Mouse (Mus musculus) lung, embryonic 15.5 days (tissue): Measurements from ENCODE around the gene Ankrd54. TPM values are rescaled to one million over a fixed set of nuclear protein-coding genes. Genes with fewer than 3 reads are reported as not detected.
A peak's percentile ranks its signal among the peaks of the same experiment; 100 is the strongest.

Experiments used
- ATAC-seq: fragments of 200-750 bp; cut with Nextera tagmentation; 2 replicates; pipeline ENCODE4 v1.8.0; 2017; ENCODE audit warnings: moderate number of reproducible peaks, borderline replicate concordance; ENCODE audit not compliant: low FRiP score, low TSS enrichment; ENCODE audit errors: extremely low read depth
- H3K27ac ChIP-seq: fragments of 300-500 bp; sonication (generic); 2 replicates; pipeline ENCODE4 v1.5.1; 2015; ENCODE audit warnings: moderate library complexity, mild to moderate bottlenecking, inconsistent platforms
- H3K27me3 ChIP-seq: fragments of 300-500 bp; sonication (generic); 2 replicates; pipeline ENCODE4 v1.6.1; 2015; ENCODE audit warnings: inconsistent platforms
- H3K36me3 ChIP-seq: fragments of 300-500 bp; sonication (generic); 2 replicates; pipeline ENCODE4 v1.6.1; 2015; ENCODE audit warnings: inconsistent platforms
- H3K4me1 ChIP-seq: fragments of 300-500 bp; sonication (generic); 2 replicates; pipeline ENCODE4 v1.6.1; 2015; ENCODE audit warnings: inconsistent platforms
- H3K4me2 ChIP-seq: fragments of 300-500 bp; sonication (generic); 2 replicates; pipeline ENCODE4 v1.6.1; 2015; ENCODE audit warnings: inconsistent platforms, mild to moderate bottlenecking, moderate library complexity
- H3K4me3 ChIP-seq: fragments of 300-500 bp; sonication (generic); 2 replicates; pipeline ENCODE4 v1.5.1; 2015; ENCODE audit warnings: mild to moderate bottlenecking, inconsistent platforms
- H3K9ac ChIP-seq: fragments of 300-500 bp; sonication (generic); 2 replicates; pipeline ENCODE4 v1.6.1; 2015; ENCODE audit warnings: inconsistent platforms
- H3K9me3 ChIP-seq: fragments of 300-500 bp; sonication (generic); 2 replicates; pipeline ENCODE4 v1.6.1; 2016; ENCODE audit warnings: inconsistent platforms
- WGBS: fragments of 180-500 bp; shearing (Covaris S2); methylation state at CpG from one replicate; pipeline ENCODE4 v1.1.7; 2015; 5-methylcytosine and 5-hydroxymethylcytosine counted together
- polyA plus RNA-seq: library from polyadenylated mRNA; unstranded; fragments of >200 nt; fragmentation: Nextera tagmentation; extraction: Ambion mirVana; gene quantifications from 2 replicates; pipeline ENCODE4 v1.2.1, GENCODE M21; 2015

Gene Ankrd54
- polyA plus RNA-seq = 57.0 and 61.0 TPM in 2 replicates

DNA sequence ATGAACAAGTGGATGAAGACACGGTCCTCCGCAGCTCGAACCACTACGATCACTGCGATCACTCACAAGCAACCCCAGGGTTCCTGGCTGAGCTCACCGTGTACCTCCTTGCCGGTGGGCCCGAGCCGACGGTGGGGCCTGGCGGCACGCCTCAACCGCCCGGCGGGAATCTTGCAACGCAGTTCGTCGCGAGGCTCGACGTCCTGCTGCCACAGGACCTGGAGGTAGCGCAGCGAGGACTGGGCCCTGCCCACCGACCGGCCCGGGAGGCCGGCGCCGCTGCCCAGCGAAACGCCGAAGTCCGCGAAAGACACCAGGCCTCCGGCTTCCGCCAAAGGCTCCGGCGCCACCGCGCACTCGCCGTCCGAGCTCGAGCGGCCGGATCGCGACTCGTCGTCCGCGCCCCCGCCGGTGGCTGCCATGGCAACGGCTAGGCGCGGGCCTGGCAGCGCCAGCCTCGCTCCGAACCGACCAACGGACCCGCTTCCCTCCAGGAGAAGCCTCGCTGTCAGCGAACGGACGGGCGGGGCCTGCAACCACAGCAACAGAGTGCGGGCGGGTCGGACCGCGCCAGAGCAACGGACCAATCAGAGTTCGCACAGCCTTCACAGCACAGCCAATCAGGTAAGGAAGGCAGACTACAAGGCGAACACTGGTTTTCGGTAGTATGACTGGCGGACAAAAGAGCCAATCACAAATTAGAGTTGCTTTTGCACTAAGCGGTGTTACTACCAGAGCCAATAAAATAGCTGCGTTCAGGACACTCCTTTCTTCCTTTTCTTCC is at the start of gene Ankrd54:
Gene Ankrd54 (minus strand): TSS at position 518 of the 784 bp plus-strand sequence.
- peak; percentile 98 for ATAC-seq
- H3K27me3 ChIP-seq = no peaks in the 10 kb centered on the region
- peak within 1 kb of the TSS; percentile 79 for H3K27ac ChIP-seq
- H3K9me3 ChIP-seq = no peaks in the 10 kb centered on the region
- under 1% methylated on average over 80 of the region's 80 CpGs for WGBS
- peaks cover 33% of the 10 kb centered on the region for H3K36me3 ChIP-seq
- H3K4me1 ChIP-seq = peaks cover 23% of the 10 kb centered on the region
- H3K4me2 ChIP-seq = peak within 1 kb of the TSS; percentile 74
- peak within 1 kb of the TSS; percentile 74 for H3K9ac ChIP-seq
- peak within 1 kb of the TSS; percentile 83 for H3K4me3 ChIP-seq

- Histone ChIP-seq H3K36me3 (peaks cover 17% of the 10 kb centered on the region), H3K4me3 (no peak overlapping the region), H3K27me3 (no peaks in the 10 kb centered on the region), H3K4me1 (peaks cover 32% of the 10 kb centered on the region), H3K27ac (no peak overlapping the region), H3K4me2 (no peak overlapping the region), H3K9me3 (no peaks in the 10 kb centered on the region), H3K9ac (no peak overlapping the region)
- no peak for ATAC-seq
- WGBS = 44% methylated on average over 4 of the region's 4 CpGs
Observed at GRCm38 (mm10) chr15:79111774-79112173, 49.1 kb upstream of the Ankrd54 start.

- H3K4me1 ChIP-seq = peaks cover 32% of the 10 kb centered on the region
Observed at GRCm38 (mm10) chr15:79110528-79110927, 47.8 kb upstream of the Ankrd54 start.

GRCm38 (mm10) chr15:79110031-79110430 is 47.3 kb upstream of the Ankrd54 start:
- Histone ChIP-seq H3K27me3 (no peaks in the 10 kb centered on the region), H3K9ac (peak overlapping the region; percentile 86), H3K4me3 (peak overlapping the region; percentile 91), H3K27ac (no peak overlapping the region), H3K4me2 (peak overlapping the region; percentile 98), H3K4me1 (peaks cover 32% of the 10 kb centered on the region), H3K36me3 (peaks cover 9% of the 10 kb centered on the region), H3K9me3 (no peaks in the 10 kb centered on the region)
- whole genome bisulfite sequencing = 19% methylated on average over 9 of the region's 9 CpGs
- no peak for ATAC-seq

More at GRCm38 (mm10) chr15:79110528-79110927, 47.8 kb upstream of the Ankrd54 start:
- WGBS = 69% methylated on average over 2 of the region's 2 CpGs
- no peaks in the 10 kb centered on the region for H3K27me3 ChIP-seq
- peak overlapping the region; percentile 98 for H3K4me2 ChIP-seq
- ATAC-seq = no peak
- H3K4me3 ChIP-seq = peak overlapping the region; percentile 91
- peaks cover 14% of the 10 kb centered on the region for H3K36me3 ChIP-seq
- H3K27ac ChIP-seq = no peak overlapping the region
- no peak overlapping the region for H3K9ac ChIP-seq
- no peaks in the 10 kb centered on the region for H3K9me3 ChIP-seq

GRCm38 (mm10) chr15:79109321-79109934 is 46.7 kb upstream of the Ankrd54 start:
- Histone ChIP-seq H3K36me3 (0 out of 2 replicates have a peak, but pooled peaks cover 4% of the 10 kb centered on the region), H3K4me1 (peaks cover 32% of the 10 kb centered on the region), H3K27me3 (no peaks in the 10 kb centered on the region), H3K27ac (peak overlapping the region; percentile 83), H3K9ac (peak overlapping the region; percentile 86), H3K4me2 (peak overlapping the region; percentile 98), H3K9me3 (no peaks in the 10 kb centered on the region), H3K4me3 (peak overlapping the region; percentile 91)
- under 1% methylated on average over 38 of the region's 46 CpGs for WGBS
- ATAC-seq = peak; percentile 70

- Histone ChIP-seq H3K9me3 (no peaks in the 10 kb centered on the region), H3K9ac (peak within 1 kb of the TSS; percentile 86), H3K4me2 (peak within 1 kb of the TSS; percentile 98), H3K4me3 (peak within 1 kb of the TSS; percentile 91), H3K27me3 (no peaks in the 10 kb centered on the region), H3K4me1 (peaks cover 32% of the 10 kb centered on the region), H3K36me3 (no peaks in the 10 kb centered on the region), H3K27ac (peak within 1 kb of the TSS; percentile 83)
- under 1% methylated on average over 76 of the region's 85 CpGs for WGBS
- ATAC-seq = peak; percentile 83
Observed at GRCm38 (mm10) chr15:79108421-79109320, 46.0 kb upstream of the Ankrd54 start, which contains the start of gene Micall1. Gene Micall1, plus strand, starts transcription at chr15:79108898.

- H3K4me1 ChIP-seq = peaks cover 32% of the 10 kb centered on the region
- no peak for ATAC-seq
- 11% methylated on average over 7 of the region's 7 CpGs for WGBS
Observed at GRCm38 (mm10) chr15:79107966-79108365, 45.3 kb upstream of the Ankrd54 start.

DNA sequence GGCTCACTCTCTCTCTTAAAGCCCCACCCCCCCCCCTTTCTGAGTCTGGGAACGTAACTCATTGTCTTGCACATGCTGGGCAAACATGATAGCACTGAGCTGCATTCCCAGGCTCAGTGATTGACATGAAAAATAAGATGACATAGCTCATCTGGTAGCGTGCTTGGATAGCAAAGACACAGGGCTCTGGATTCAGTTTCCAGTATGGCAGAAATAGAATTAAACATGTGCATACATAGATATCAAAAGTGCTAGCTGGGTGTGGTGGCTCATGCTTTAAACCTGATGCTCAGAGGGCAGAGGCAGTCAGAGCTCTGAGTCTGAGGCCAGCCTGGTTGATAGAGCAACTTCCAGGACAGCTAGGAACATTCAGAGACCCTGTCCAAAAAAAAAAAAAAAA is 43.1 kb upstream of the Ankrd54 start:
- Histone ChIP-seq H3K4me3 (no peak overlapping the region), H3K4me1 (peaks cover 19% of the 10 kb centered on the region), H3K27ac (no peak overlapping the region), H3K27me3 (no peaks in the 10 kb centered on the region), H3K36me3 (no peaks in the 10 kb centered on the region), H3K4me2 (no peak overlapping the region), H3K9ac (no peak overlapping the region), H3K9me3 (no peaks in the 10 kb centered on the region)
- no peak for ATAC-seq
- 44% methylated on average over 2 of the region's 2 CpGs for WGBS

More at GRCm38 (mm10) chr15:79107966-79108365, 45.3 kb upstream of the Ankrd54 start:
- peak overlapping the region; percentile 91 for H3K4me3 ChIP-seq
- no peaks in the 10 kb centered on the region for H3K27me3 ChIP-seq
- no peaks in the 10 kb centered on the region for H3K9me3 ChIP-seq
- H3K36me3 ChIP-seq = no peaks in the 10 kb centered on the region
- peak overlapping the region; percentile 98 for H3K4me2 ChIP-seq
- peak overlapping the region; percentile 86; the same call in 1 of the 2 replicates for H3K9ac ChIP-seq
- peak overlapping the region; percentile 83 for H3K27ac ChIP-seq

- no peak overlapping the region for H3K27ac ChIP-seq
- no peak overlapping the region for H3K4me2 ChIP-seq
- 71% methylated on average over 10 of the region's 10 CpGs for WGBS
- ATAC-seq = no peak
- no peaks in the 10 kb centered on the region for H3K9me3 ChIP-seq
- H3K36me3 ChIP-seq = no peaks in the 10 kb centered on the region
- H3K4me1 ChIP-seq = peaks cover 21% of the 10 kb centered on the region
- no peak overlapping the region for H3K9ac ChIP-seq
- no peak overlapping the region for H3K4me3 ChIP-seq
- H3K27me3 ChIP-seq = no peaks in the 10 kb centered on the region
Observed at GRCm38 (mm10) chr15:79103264-79103663, 40.6 kb upstream of the Ankrd54 start.

DNA sequence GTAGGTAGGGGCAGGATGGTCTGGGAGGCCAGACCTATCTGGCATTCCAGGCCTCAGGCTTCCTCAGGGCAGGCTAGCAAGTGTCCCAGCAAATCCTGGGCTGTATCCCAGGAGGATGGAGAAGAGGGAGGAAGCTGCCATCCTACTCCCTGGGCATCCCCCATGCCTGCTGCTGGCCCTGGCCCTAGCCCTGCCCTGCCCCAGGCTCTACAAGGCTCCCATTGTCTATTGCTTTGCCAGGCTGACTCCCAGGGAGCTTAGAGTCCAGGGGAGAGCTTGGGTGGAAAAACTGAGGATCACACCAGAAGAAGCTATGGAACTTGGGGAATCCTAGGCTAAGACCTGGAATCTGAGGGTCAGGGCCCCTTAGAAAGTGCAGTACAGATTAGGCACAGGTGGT is 38.8 kb upstream of the Ankrd54 start:
- no peak overlapping the region for H3K4me3 ChIP-seq
- no peaks in the 10 kb centered on the region for H3K36me3 ChIP-seq
- H3K4me2 ChIP-seq = no peak overlapping the region
- H3K27ac ChIP-seq = no peak overlapping the region
- H3K9me3 ChIP-seq = no peaks in the 10 kb centered on the region
- no peak for ATAC-seq
- H3K4me1 ChIP-seq = peaks cover 33% of the 10 kb centered on the region
- H3K9ac ChIP-seq = no peak overlapping the region
- no peaks in the 10 kb centered on the region for H3K27me3 ChIP-seq

DNA sequence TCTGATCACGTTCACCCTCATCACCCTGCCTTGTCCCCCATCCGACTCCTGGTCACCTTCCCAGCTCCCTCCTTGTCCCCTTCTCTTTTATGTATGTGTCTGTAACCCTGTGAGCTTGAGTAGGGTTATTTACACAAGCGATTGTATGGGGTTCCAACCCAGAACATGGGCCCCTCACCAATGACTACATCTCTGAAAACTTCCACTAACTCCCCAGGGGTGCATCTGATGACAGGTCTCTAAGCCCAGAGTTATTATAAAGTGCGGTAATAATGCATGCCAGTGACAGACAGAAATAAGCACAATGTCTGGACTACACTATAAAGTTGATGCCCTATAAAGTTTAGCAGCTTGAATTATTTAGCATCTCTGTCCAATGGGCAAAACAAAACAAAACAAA is 37.7 kb upstream of the Ankrd54 start:
- Histone ChIP-seq H3K4me1 (peaks cover 41% of the 10 kb centered on the region), H3K4me2 (no peak overlapping the region), H3K9ac (no peak overlapping the region), H3K4me3 (no peak overlapping the region), H3K27me3 (no peaks in the 10 kb centered on the region), H3K27ac (no peak overlapping the region), H3K36me3 (peaks cover 10% of the 10 kb centered on the region), H3K9me3 (no peaks in the 10 kb centered on the region)
- WGBS = 79% methylated on average over 4 of the region's 4 CpGs
- no peak for ATAC-seq
